Mouse (Mus musculus): ENCODE results near the gene Arhgap35. TPM values are rescaled to one million over a fixed set of nuclear protein-coding genes. Genes with fewer than 3 reads are reported as not detected.

The Arhgap35 gene
- polyA plus RNA-seq, 1 experiment from 2014 or later, result 37.6 TPM

GRCm38 (mm10) chr7:16475321-16475720, 139.5 kb downstream of the Arhgap35 start:
- peaks cover 61% of the 10 kb centered on the region for H3K27me3 ChIP-seq (ENCODE audit: control insufficient read depth, insufficient read depth, low read length)
- no peaks in the 10 kb centered on the region for H3K9me3 ChIP-seq (ENCODE audit: control insufficient read depth, low read length)
- H3K4me2 ChIP-seq (replicated peaks; ENCODE audit: low read depth, low read length), result no peak overlapping the region; the same call in 1 of the 2 replicates
- DNase-seq (ENCODE audit: low spot score) (no peak), ATAC-seq (ENCODE audit: low FRiP score) (no peak)
- H3K4me3 ChIP-seq (ENCODE audit: low read depth, low read length), result peak overlapping the region; percentile 9; the same call in 1 of the 2 replicates
- WGBS, result 6% methylated on average over 23 of the region's 23 CpGs
- no peak overlapping the region for H3K27ac ChIP-seq (ENCODE audit: low read depth, low read length)
- H3K9ac ChIP-seq (ENCODE audit: low read depth, low read length), result no peak overlapping the region
- H3K36me3 ChIP-seq (ENCODE audit: control insufficient read depth, insufficient read depth, low read length), result no peaks in the 10 kb centered on the region
- H3K4me1 ChIP-seq (replicated peaks; ENCODE audit: control insufficient read depth, insufficient read depth, low read length), result peaks cover 4% of the 10 kb centered on the region; the same call in 1 of the 2 replicates

GRCm38 (mm10) chr7:16474445-16474844, 140.3 kb downstream of the Arhgap35 start:
- H3K4me1 ChIP-seq (replicated peaks; ENCODE audit: control insufficient read depth, insufficient read depth, low read length), result peaks cover 4% of the 10 kb centered on the region; the same call in 1 of the 2 replicates
- H3K4me2 ChIP-seq (replicated peaks; ENCODE audit: low read depth, low read length), result peak overlapping the region; percentile 11; the same call in 1 of the 2 replicates
- ATAC-seq (ENCODE audit: low FRiP score) (no peak), DNase-seq (ENCODE audit: low spot score) (no peak)
- H3K36me3 ChIP-seq (ENCODE audit: control insufficient read depth, insufficient read depth, low read length), result no peaks in the 10 kb centered on the region
- H3K27me3 ChIP-seq (ENCODE audit: control insufficient read depth, insufficient read depth, low read length), result peaks cover 61% of the 10 kb centered on the region
- no peak overlapping the region for H3K9ac ChIP-seq (ENCODE audit: low read depth, low read length)
- H3K9me3 ChIP-seq (ENCODE audit: control insufficient read depth, low read length), result no peaks in the 10 kb centered on the region
- H3K27ac ChIP-seq (ENCODE audit: low read depth, low read length), result no peak overlapping the region
- 4% methylated on average over 33 of the region's 33 CpGs for WGBS
- H3K4me3 ChIP-seq (ENCODE audit: low read depth, low read length), result no peak overlapping the region

GRCm38 (mm10) chr7:16473847-16474246, 140.9 kb downstream of the Arhgap35 start:
- WGBS, result 63% methylated on average over 8 of the region's 8 CpGs
- ATAC-seq (ENCODE audit: low FRiP score) (no peak), DNase-seq (ENCODE audit: low spot score) (no peak)
- H3K4me3 ChIP-seq (ENCODE audit: low read depth, low read length), result no peak overlapping the region
- H3K9ac ChIP-seq (ENCODE audit: low read depth, low read length), result no peak overlapping the region
- peaks cover 4% of the 10 kb centered on the region; the same call in 1 of the 2 replicates for H3K4me1 ChIP-seq (replicated peaks; ENCODE audit: control insufficient read depth, insufficient read depth, low read length)
- H3K27me3 ChIP-seq (ENCODE audit: control insufficient read depth, insufficient read depth, low read length), result peaks cover 61% of the 10 kb centered on the region
- no peaks in the 10 kb centered on the region for H3K9me3 ChIP-seq (ENCODE audit: control insufficient read depth, low read length)
- no peak overlapping the region for H3K27ac ChIP-seq (ENCODE audit: low read depth, low read length)
- H3K36me3 ChIP-seq (ENCODE audit: control insufficient read depth, insufficient read depth, low read length), result no peaks in the 10 kb centered on the region
- no peak overlapping the region for H3K4me2 ChIP-seq (replicated peaks; ENCODE audit: low read depth, low read length)

- H3K4me2 ChIP-seq (replicated peaks; ENCODE audit: low read depth, low read length), result no peak overlapping the region
Measured at GRCm38 (mm10) chr7:16472116-16472709, 142.6 kb downstream of the Arhgap35 start.

GRCm38 (mm10) chr7:16471549-16471948, 143.2 kb downstream of the Arhgap35 start:
- Histone ChIP-seq H3K4me3 (ENCODE audit: low read depth, low read length) (no peak overlapping the region), H3K4me2 (replicated peaks; ENCODE audit: low read depth, low read length) (no peak overlapping the region), H3K27me3 (ENCODE audit: control insufficient read depth, insufficient read depth, low read length) (peaks cover 50% of the 10 kb centered on the region), H3K4me1 (replicated peaks; ENCODE audit: control insufficient read depth, insufficient read depth, low read length) (peaks cover 4% of the 10 kb centered on the region; the same call in 1 of the 2 replicates), H3K9me3 (ENCODE audit: control insufficient read depth, low read length) (no peaks in the 10 kb centered on the region), H3K27ac (ENCODE audit: low read depth, low read length) (no peak overlapping the region), H3K9ac (ENCODE audit: low read depth, low read length) (no peak overlapping the region), H3K36me3 (ENCODE audit: control insufficient read depth, insufficient read depth, low read length) (no peaks in the 10 kb centered on the region)
- DNase-seq (ENCODE audit: low spot score) (no peak), ATAC-seq (ENCODE audit: low FRiP score) (no peak)
- WGBS, result 45% methylated on average over 9 of the region's 9 CpGs

More at GRCm38 (mm10) chr7:16472116-16472709, 142.6 kb downstream of the Arhgap35 start:
- 8% methylated on average over 17 of the region's 17 CpGs for WGBS
- H3K4me3 ChIP-seq (ENCODE audit: low read depth, low read length), result no peak overlapping the region
- DNase-seq (ENCODE audit: low spot score) (no peak), ATAC-seq (ENCODE audit: low FRiP score) (no peak)
- no peak overlapping the region for H3K9ac ChIP-seq (ENCODE audit: low read depth, low read length)
- peaks cover 57% of the 10 kb centered on the region for H3K27me3 ChIP-seq (ENCODE audit: control insufficient read depth, insufficient read depth, low read length)
- peaks cover 4% of the 10 kb centered on the region; the same call in 1 of the 2 replicates for H3K4me1 ChIP-seq (replicated peaks; ENCODE audit: control insufficient read depth, insufficient read depth, low read length)
- H3K9me3 ChIP-seq (ENCODE audit: control insufficient read depth, low read length), result no peaks in the 10 kb centered on the region
- no peak overlapping the region for H3K27ac ChIP-seq (ENCODE audit: low read depth, low read length)
- no peaks in the 10 kb centered on the region for H3K36me3 ChIP-seq (ENCODE audit: control insufficient read depth, insufficient read depth, low read length)

GRCm38 (mm10) chr7:16468115-16468514, 146.7 kb downstream of the Arhgap35 start:
- H3K9me3 ChIP-seq (ENCODE audit: control insufficient read depth, low read length), result no peaks in the 10 kb centered on the region
- H3K27me3 ChIP-seq (ENCODE audit: control insufficient read depth, insufficient read depth, low read length), result peaks cover 16% of the 10 kb centered on the region
- no peak overlapping the region for H3K4me3 ChIP-seq (ENCODE audit: low read depth, low read length)
- H3K9ac ChIP-seq (ENCODE audit: low read depth, low read length), result no peak overlapping the region
- ATAC-seq (ENCODE audit: low FRiP score), result no peak
- WGBS, result 40% methylated on average over 5 of the region's 5 CpGs
- H3K36me3 ChIP-seq (ENCODE audit: control insufficient read depth, insufficient read depth, low read length), result no peaks in the 10 kb centered on the region
- no peaks in the 10 kb centered on the region for H3K4me1 ChIP-seq (replicated peaks; ENCODE audit: control insufficient read depth, insufficient read depth, low read length)
- no peak overlapping the region for H3K27ac ChIP-seq (ENCODE audit: low read depth, low read length)
- DNase-seq (ENCODE audit: low spot score), result no peak
- H3K4me2 ChIP-seq (replicated peaks; ENCODE audit: low read depth, low read length), result no peak overlapping the region

- DNase-seq (ENCODE audit: low spot score), result peak; percentile 52
- Histone ChIP-seq H3K4me3 (ENCODE audit: low read depth, low read length) (no peak overlapping the region), H3K9me3 (ENCODE audit: control insufficient read depth, low read length) (no peaks in the 10 kb centered on the region), H3K36me3 (ENCODE audit: control insufficient read depth, insufficient read depth, low read length) (no peaks in the 10 kb centered on the region), H3K27ac (ENCODE audit: low read depth, low read length) (no peak overlapping the region), H3K9ac (ENCODE audit: low read depth, low read length) (no peak overlapping the region), H3K27me3 (ENCODE audit: control insufficient read depth, insufficient read depth, low read length) (peaks cover 3% of the 10 kb centered on the region; the same call in 1 of the 2 replicates), H3K4me2 (replicated peaks; ENCODE audit: low read depth, low read length) (no peak overlapping the region), H3K4me1 (replicated peaks; ENCODE audit: control insufficient read depth, insufficient read depth, low read length) (no peaks in the 10 kb centered on the region)
- 73% methylated on average over 4 of the region's 4 CpGs for WGBS
- no peak for ATAC-seq (ENCODE audit: low FRiP score)
Measured at GRCm38 (mm10) chr7:16466565-16466964, 148.2 kb downstream of the Arhgap35 start.

- no peak overlapping the region for H3K27ac ChIP-seq (ENCODE audit: low read depth, low read length)
- H3K27me3 ChIP-seq (ENCODE audit: control insufficient read depth, insufficient read depth, low read length), result no peaks in the 10 kb centered on the region
- H3K9me3 ChIP-seq (ENCODE audit: control insufficient read depth, low read length), result no peaks in the 10 kb centered on the region
- H3K4me3 ChIP-seq (ENCODE audit: low read depth, low read length), result no peak overlapping the region
- H3K36me3 ChIP-seq (ENCODE audit: control insufficient read depth, insufficient read depth, low read length), result no peaks in the 10 kb centered on the region
- DNase-seq (ENCODE audit: low spot score) (no peak), ATAC-seq (ENCODE audit: low FRiP score) (no peak; the same call in 1 of the 2 replicates)
- no peak overlapping the region for H3K4me2 ChIP-seq (replicated peaks; ENCODE audit: low read depth, low read length)
- H3K4me1 ChIP-seq (replicated peaks; ENCODE audit: control insufficient read depth, insufficient read depth, low read length), result no peaks in the 10 kb centered on the region
- H3K9ac ChIP-seq (ENCODE audit: low read depth, low read length), result no peak overlapping the region
- WGBS, result 93% methylated on average over 5 of the region's 5 CpGs
Measured at GRCm38 (mm10) chr7:16465568-16465967, 149.2 kb downstream of the Arhgap35 start.

GRCm38 (mm10) chr7:16465160-16465559, 149.6 kb downstream of the Arhgap35 start:
- ATAC-seq (ENCODE audit: low FRiP score), result peak; percentile 53; the same call in 1 of the 2 replicates
- no peak overlapping the region for H3K4me2 ChIP-seq (replicated peaks; ENCODE audit: low read depth, low read length)

More at GRCm38 (mm10) chr7:16465160-16465559, 149.6 kb downstream of the Arhgap35 start:
- Histone ChIP-seq H3K9ac (ENCODE audit: low read depth, low read length) (no peak overlapping the region), H3K4me1 (replicated peaks; ENCODE audit: control insufficient read depth, insufficient read depth, low read length) (no peaks in the 10 kb centered on the region), H3K27ac (ENCODE audit: low read depth, low read length) (no peak overlapping the region), H3K9me3 (ENCODE audit: control insufficient read depth, low read length) (no peaks in the 10 kb centered on the region), H3K36me3 (ENCODE audit: control insufficient read depth, insufficient read depth, low read length) (no peaks in the 10 kb centered on the region), H3K27me3 (ENCODE audit: control insufficient read depth, insufficient read depth, low read length) (no peaks in the 10 kb centered on the region), H3K4me3 (ENCODE audit: low read depth, low read length) (no peak overlapping the region)
- WGBS, result 15% methylated on average over 8 of the region's 8 CpGs
- peak; percentile 83 for DNase-seq (ENCODE audit: low spot score)

Data from hindbrain, embryonic 11.5 days (tissue).